Mouse (Mus musculus) c-Kit-positive CD71-positive TER-119-positive erythroid progenitor cells, embryonic 14.5 days (primary cell): ENCODE data around the gene Ptx4.

ENCODE experiments used
- DNase-seq: peaks from one replicate; pipeline ENCODE4 v3.0.0-alpha.2; 2013; ENCODE audit warnings: low spot score

Ptx4 gene

GRCm38 (mm10) chr17:25120406-25120805, at the start of gene Ptx4:
Ptx4 (plus strand) TSS chr17:25120760.
- DNase-seq = no peak

- DNase-seq = no peak
Measured at GRCm38 (mm10) chr17:25076906-25077305, 43.7 kb upstream of the Ptx4 start.

- no peak for DNase-seq
Measured at GRCm38 (mm10) chr17:25077771-25078372, 42.7 kb upstream of the Ptx4 start.

- DNase-seq = no peak
Measured at GRCm38 (mm10) chr17:25080210-25080609, 40.4 kb upstream of the Ptx4 start.

- DNase-seq = no peak
Measured at GRCm38 (mm10) chr17:25080960-25081381, 39.6 kb upstream of the Ptx4 start.

- no peak for DNase-seq
Measured at GRCm38 (mm10) chr17:25082081-25082847, 38.3 kb upstream of the Ptx4 start.

- no peak for DNase-seq
Measured at GRCm38 (mm10) chr17:25082887-25083286, 37.7 kb upstream of the Ptx4 start.

- no peak for DNase-seq
Measured at GRCm38 (mm10) chr17:25083444-25083931, 37.1 kb upstream of the Ptx4 start, which contains the start of gene Tmem204. Tmem204 (minus strand) TSS chr17:25083591.

GRCm38 (mm10) chr17:25084835-25085385, 35.6 kb upstream of the Ptx4 start:
- DNase-seq = no peak

GRCm38 (mm10) chr17:25086724-25087123, 33.8 kb upstream of the Ptx4 start:
- no peak for DNase-seq

- peak; percentile 49 for DNase-seq
Measured at GRCm38 (mm10) chr17:25089158-25089557, 31.4 kb upstream of the Ptx4 start.

GRCm38 (mm10) chr17:25090450-25090849, 30.1 kb upstream of the Ptx4 start:
- no peak for DNase-seq

GRCm38 (mm10) chr17:25096221-25096620, 24.3 kb upstream of the Ptx4 start:
- no peak for DNase-seq

GRCm38 (mm10) chr17:25100052-25100451, 20.5 kb upstream of the Ptx4 start:
- no peak for DNase-seq

- DNase-seq = no peak
Measured at GRCm38 (mm10) chr17:25101338-25101737, 19.2 kb upstream of the Ptx4 start.

- no peak for DNase-seq
Measured at GRCm38 (mm10) chr17:25107786-25108185, 12.8 kb upstream of the Ptx4 start.

- DNase-seq = no peak
Measured at GRCm38 (mm10) chr17:25109578-25109977, 11.0 kb upstream of the Ptx4 start.

GRCm38 (mm10) chr17:25110590-25110989, 10.0 kb upstream of the Ptx4 start:
- DNase-seq = no peak

GRCm38 (mm10) chr17:25111220-25111619, 9.3 kb upstream of the Ptx4 start:
- DNase-seq = no peak

GRCm38 (mm10) chr17:25111739-25112422, 8.7 kb upstream of the Ptx4 start:
- no peak for DNase-seq

- DNase-seq = no peak
Measured at GRCm38 (mm10) chr17:25112423-25112810, 8.1 kb upstream of the Ptx4 start.

- DNase-seq = no peak
Measured at GRCm38 (mm10) chr17:25114908-25115645, 5.5 kb upstream of the Ptx4 start.
